Mouse (Mus musculus) urinary bladder, postnatal 4 days (tissue): ENCODE data around the gene Sod1.

Experiments used
- DNase-seq, 2 experiments: peaks; one replicate each; pipeline ENCODE4 v3.0.0; 2021 to 2022; ENCODE audit warnings: low spot score in 2 of 2

The Sod1 gene

DNA sequence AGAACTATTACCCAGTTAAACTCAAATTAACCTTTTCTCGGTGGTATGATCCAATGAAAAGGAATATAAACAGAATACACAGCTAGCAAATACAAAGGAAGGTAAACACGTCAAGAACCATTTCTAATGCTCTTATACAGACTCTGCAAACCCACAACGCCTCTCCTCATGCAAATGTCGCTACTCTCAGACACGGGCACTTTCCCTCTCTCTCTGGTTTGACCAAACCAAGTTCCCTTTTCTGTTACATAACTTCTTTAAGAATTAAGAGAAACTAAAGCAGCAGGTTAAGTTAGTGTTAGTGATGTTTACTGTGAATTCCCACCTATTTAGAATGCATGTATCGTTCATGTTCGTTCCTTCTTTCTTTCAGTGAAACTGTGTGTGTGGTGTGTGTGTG is 38.4 kb downstream of the Sod1 start:
- DNase-seq = no peak

DNA sequence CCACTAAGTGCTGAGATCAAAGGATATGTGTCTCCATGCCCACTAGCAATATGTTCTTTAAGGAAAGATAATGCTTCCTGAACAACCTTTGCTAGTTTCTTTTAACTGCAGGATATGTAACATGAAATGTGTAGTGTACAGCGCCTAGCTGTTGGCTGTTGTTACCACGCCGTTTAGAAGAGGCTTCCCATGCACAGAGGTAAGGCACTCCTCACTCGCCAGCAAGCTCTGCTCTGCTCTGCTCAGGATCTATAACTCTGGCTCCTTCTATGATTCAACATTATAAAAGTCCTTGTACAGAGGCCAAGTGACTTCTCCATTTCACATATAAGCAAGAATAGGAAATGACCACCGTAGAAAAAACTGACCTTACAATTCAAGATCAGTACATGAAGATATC is 39.1 kb downstream of the Sod1 start:
- no peak for DNase-seq

DNA sequence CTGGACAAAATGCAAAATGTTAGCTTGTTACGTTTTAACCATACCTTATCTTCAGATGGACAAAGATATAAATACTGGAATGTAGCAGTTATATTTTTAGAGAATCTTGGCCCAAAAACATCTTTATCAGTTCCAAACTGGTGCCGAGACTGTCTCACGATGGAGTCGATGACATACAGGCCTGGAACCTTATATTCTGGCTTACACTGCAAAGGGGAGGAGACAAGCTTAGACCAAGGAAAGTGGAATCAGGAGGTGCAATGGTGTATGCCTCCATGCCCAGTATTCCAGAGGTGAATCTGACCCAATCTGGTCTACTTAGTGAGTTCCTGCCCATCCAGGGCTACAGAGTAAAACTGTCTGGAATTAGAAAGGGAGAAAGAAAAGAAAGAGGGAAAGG is 39.5 kb downstream of the Sod1 start:
- no peak for DNase-seq

DNA sequence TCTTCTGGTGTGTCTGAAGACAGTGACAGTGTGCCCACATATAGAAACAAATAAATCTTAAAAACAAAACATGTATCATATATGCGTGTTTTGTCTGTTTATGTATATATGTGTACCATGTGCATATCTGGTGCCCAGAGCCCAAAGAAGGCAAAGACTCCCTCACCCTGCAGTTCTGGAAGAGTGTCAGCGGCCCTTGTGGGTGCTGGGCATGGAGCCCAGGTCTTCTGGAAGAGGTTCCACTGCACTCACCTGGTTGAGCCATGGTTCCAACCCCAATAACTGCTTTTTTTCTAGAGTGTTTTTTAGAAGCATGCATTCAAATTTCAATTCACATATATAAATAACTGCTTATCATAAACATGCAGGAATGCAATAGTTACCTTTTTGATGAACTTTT is 41.2 kb downstream of the Sod1 start:
- DNase-seq = no peak

DNA sequence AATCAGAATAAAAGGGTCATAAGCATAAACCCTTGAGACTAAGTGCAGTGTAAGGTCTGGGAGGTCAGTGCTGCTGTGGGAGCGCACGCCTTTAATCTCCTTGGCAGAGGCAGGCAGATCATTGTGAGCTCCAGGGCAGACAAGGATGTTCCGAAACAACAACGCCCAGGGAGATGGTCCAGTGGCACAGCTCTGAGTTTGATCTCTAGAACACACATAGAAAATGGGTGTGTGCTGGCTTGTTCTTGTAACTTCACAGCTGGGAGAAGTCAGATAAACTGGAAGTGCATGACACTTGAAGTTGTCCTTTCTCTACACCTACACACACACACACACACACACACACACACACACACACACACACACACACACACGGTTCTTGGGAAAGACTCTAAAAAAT is 43.5 kb downstream of the Sod1 start:
- no peak for DNase-seq

DNA sequence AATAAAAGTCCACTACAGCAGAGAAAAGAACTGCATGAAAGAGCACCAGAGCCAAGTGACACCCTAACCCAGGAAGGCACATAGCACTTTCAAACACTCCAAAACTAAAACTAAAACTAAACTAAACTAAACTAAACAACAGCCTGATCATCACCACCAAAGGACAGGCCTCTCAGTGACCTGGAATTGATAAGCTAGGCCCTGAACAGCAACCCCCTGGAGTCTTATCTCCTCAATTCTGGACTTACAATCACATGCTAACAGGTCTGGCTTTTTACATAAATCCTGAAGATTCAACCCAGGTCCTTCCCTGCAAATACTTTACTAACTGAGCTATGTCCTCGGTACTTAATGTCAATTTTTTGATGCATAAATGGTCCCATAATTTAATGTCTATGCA is 44.6 kb downstream of the Sod1 start:
- no peak for DNase-seq

DNA sequence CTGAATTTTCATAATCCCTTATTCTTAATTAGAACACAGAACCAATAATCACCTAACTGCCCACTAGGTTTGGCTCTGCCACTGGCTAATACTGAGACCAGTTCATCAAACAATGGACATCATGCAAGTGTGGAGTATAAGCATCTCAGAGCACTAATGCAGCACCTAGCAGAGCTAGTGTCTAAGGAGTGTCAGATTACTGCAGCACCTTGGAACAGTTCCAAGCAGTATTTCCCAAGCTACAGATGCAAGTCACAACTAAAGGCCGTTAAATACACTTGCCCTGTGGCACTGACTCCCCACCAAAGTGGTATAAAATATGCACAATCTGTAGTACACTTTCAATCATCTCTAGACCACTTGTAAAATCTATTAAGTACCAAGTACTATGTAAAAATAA is 46.0 kb downstream of the Sod1 start:
- no peak for DNase-seq

DNA sequence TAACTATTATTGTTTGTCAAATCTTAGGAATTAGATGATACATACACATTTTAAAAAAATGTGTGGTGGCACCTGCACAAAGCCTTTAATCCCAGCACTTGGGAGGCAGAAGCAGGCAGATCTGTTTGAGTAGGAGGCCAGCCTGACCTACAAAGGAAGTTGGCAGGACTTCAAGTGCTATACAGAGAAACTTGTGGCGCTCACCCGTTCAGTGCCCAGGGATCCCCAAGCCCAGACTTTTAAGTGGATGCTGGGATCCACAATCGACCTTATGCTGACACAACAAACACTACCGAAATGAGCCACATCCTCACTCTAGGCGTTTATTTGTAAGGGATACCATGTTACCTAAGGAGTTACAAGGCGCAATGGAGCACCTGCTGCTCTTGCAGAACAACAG is 55.0 kb downstream of the Sod1 start:
- DNase-seq = no peak
